Mouse (Mus musculus) left cerebral cortex, postnatal 4 days (tissue): ENCODE results near the gene Prmt1. TPM values are rescaled to one million over a fixed set of nuclear protein-coding genes. Genes with fewer than 3 reads are reported as not detected.
A peak's percentile ranks its signal among the peaks of the same experiment; 100 is the strongest.

Source experiments
- DNase-seq: peaks from one replicate; pipeline ENCODE4 v3.0.0-alpha.2; 2022
- intact Hi-C: fragments of 180-260 bp; cut with DNase I; formaldehyde crosslinking; loops from one replicate; pipeline ENCODE4 v1.15.1; 2025
- microRNA-seq: library from miRNA; unstranded; fragments of <30 nt; microRNA quantifications from one replicate; pipeline ENCODE4 v1.2.0, GENCODE M21; 2022
- total RNA-seq, 2 experiments: library from RNA; stranded (reverse); gene quantifications; 2 replicates each; pipeline ENCODE4 v1.2.3; 2021

The Prmt1 gene
- total RNA-seq, 2 experiments from 2014 or later, result 485 to 487 TPM

GRCm38 (mm10) chr7:44955628-44956027 lies 30.7 kb downstream of the Prmt1 start:
- no peak for DNase-seq
- intact Hi-C loops, result no loop called here

GRCm38 (mm10) chr7:44954091-44954885 lies 32.1 kb downstream of the Prmt1 start:
- DNase-seq, result no peak

GRCm38 (mm10) chr7:44953561-44953960 lies 32.8 kb downstream of the Prmt1 start:
- intact Hi-C loops, result no loop called here
- DNase-seq, result no peak

More at GRCm38 (mm10) chr7:44954091-44954885, 32.1 kb downstream of the Prmt1 start:
- intact Hi-C loops, result no loop called here

- DNase-seq, result peak; percentile 83
- intact Hi-C loops, result no loop called here
Measured at GRCm38 (mm10) chr7:44952611-44953306, 33.6 kb downstream of the Prmt1 start.

GRCm38 (mm10) chr7:44951960-44952359 lies 34.4 kb downstream of the Prmt1 start:
- intact Hi-C loops, result no loop called here
- no peak for DNase-seq

- DNase-seq, result no peak
- intact Hi-C loops, result no loop called here
Measured at GRCm38 (mm10) chr7:44949922-44950321, 36.4 kb downstream of the Prmt1 start.

GRCm38 (mm10) chr7:44942904-44943303 lies 43.5 kb downstream of the Prmt1 start, which contains the start of gene Tsks:
TSS of gene Tsks (plus strand) at chr7:44943204.
- intact Hi-C loops, result no loop called here
- DNase-seq, result no peak

- intact Hi-C loops, result no loop called here
- DNase-seq, result no peak
Measured at GRCm38 (mm10) chr7:44938680-44939079, 47.7 kb downstream of the Prmt1 start.

- peak; percentile 100 for DNase-seq
- intact Hi-C loops, result loop anchor here (5.0 kb wide), 1 partner anchor 38 kb away; no protein-coding TSS in a partner anchor
Measured at GRCm38 (mm10) chr7:44929204-44930151, 56.9 kb downstream of the Prmt1 start, which contains the start of gene Ap2a1. TSS of gene Ap2a1 (minus strand) at chr7:44929496.

GRCm38 (mm10) chr7:44928570-44928969 lies 57.8 kb downstream of the Prmt1 start:
- intact Hi-C loops, result loop anchor here (5.0 kb wide), 1 partner anchor 39 kb away; no protein-coding TSS in a partner anchor
- DNase-seq, result no peak

Small RNA genes within 50 kb of the gene (microRNA-seq; reads per million reads assigned to microRNA genes)
- gene Mir7054, result 0.90 reads per million

Other genes with a start within 250 kb of the Prmt1 start
- 10 to 100 TPM; 19.6 to 25.9 TPM for gene Vrk3, start 238.2 kb downstream of the Prmt1 start, total RNA-seq
- under 1 TPM; 0.84 to 0.91 TPM for gene Zfp473, start 235.5 kb downstream of the Prmt1 start, total RNA-seq
- 10 to 100 TPM; 50.3 to 51.1 TPM for gene Nup62, start 170.5 kb downstream of the Prmt1 start, total RNA-seq
- gene Il4i1, start 170.2 kb downstream of the Prmt1 start, total RNA-seq, result 1 to 10 TPM; 1.0 TPM
- 10 to 100 TPM; 22.6 to 23.5 TPM for gene Atf5, start 169.9 kb downstream of the Prmt1 start, total RNA-seq
- 10 to 100 TPM; 74.1 to 85.4 TPM for gene Akt1s1, start 137.6 kb downstream of the Prmt1 start, total RNA-seq
- gene Tbc1d17, start 137.5 kb downstream of the Prmt1 start, total RNA-seq, result 10 to 100 TPM; 57.1 to 68.3 TPM
- gene Pnkp, start 129.4 kb downstream of the Prmt1 start, total RNA-seq, result 10 to 100 TPM; 27.5 to 29.3 TPM
- gene Ptov1, start 116.8 kb downstream of the Prmt1 start, total RNA-seq, result 100 to 1,000 TPM; 423 to 428 TPM
- gene Med25, start 93.9 kb downstream of the Prmt1 start, total RNA-seq, result 100 to 1,000 TPM; 117 to 122 TPM
- 10 to 100 TPM; 10.5 to 13.1 TPM for gene Fuz, start 90.5 kb downstream of the Prmt1 start, total RNA-seq
- gene Ap2a1, start 57.1 kb downstream of the Prmt1 start, total RNA-seq, result 100 to 1,000 TPM; 232 to 258 TPM
- not detected for gene Tsks, start 43.4 kb downstream of the Prmt1 start, total RNA-seq
- 10 to 100 TPM; 59.7 to 68.8 TPM for gene Cpt1c, start 11.7 kb downstream of the Prmt1 start, total RNA-seq
- gene Irf3, start 11.1 kb upstream of the Prmt1 start, total RNA-seq, result 10 to 100 TPM; 34.8 to 37.9 TPM
- 1 to 10 TPM; 4.4 to 4.7 TPM for gene Bcl2l12, start 12.1 kb upstream of the Prmt1 start, total RNA-seq
- 100 to 1,000 TPM; 154 TPM for gene Scaf1, start 29.8 kb upstream of the Prmt1 start, total RNA-seq
- gene Rras, start 31.4 kb upstream of the Prmt1 start, total RNA-seq, result 1 to 10 TPM; 6.9 to 7.2 TPM
- gene Prr12, start 66.3 kb upstream of the Prmt1 start, total RNA-seq, result 10 to 100 TPM; 77.9 to 80.6 TPM
- gene Nosip, start 75.9 kb upstream of the Prmt1 start, total RNA-seq, result 10 to 100 TPM; 44.8 to 47.6 TPM
- 1 to 10 TPM; 6.2 to 7.2 TPM for gene Prrg2, start 76.1 kb upstream of the Prmt1 start, total RNA-seq
- 10 to 100 TPM; 13.0 to 16.7 TPM for gene Rcn3, start 105.7 kb upstream of the Prmt1 start, total RNA-seq
- gene Fcgrt, start 117.3 kb upstream of the Prmt1 start, total RNA-seq, result 10 to 100 TPM; 17.7 to 18.3 TPM
- 100 to 1,000 TPM; 707 to 729 TPM for gene Rps11, start 137.9 kb upstream of the Prmt1 start, total RNA-seq
- gene Rpl13a, start 142.2 kb upstream of the Prmt1 start, total RNA-seq, result 1,000 to 10,000 TPM in 1 of 2 experiments, 100 to 1,000 TPM in 1; 958 to 1,083 TPM
- under 1 TPM in 1 of 2 experiments, not detected in 1; 0.50 TPM for gene Gm45713, start 149.7 kb upstream of the Prmt1 start, total RNA-seq
- gene Flt3l, start 149.9 kb upstream of the Prmt1 start, total RNA-seq, result 1 to 10 TPM; 2.8 to 3.0 TPM
- 100 to 1,000 TPM; 100 to 101 TPM for gene Pih1d1, start 167.7 kb upstream of the Prmt1 start, total RNA-seq
- 10 to 100 TPM; 16.7 to 16.9 TPM for gene Aldh16a1, start 168.0 kb upstream of the Prmt1 start, total RNA-seq
- gene Slc17a7, start 177.4 kb upstream of the Prmt1 start, total RNA-seq, result 100 to 1,000 TPM; 267 to 292 TPM
- under 1 TPM in 1 of 2 experiments, not detected in 1; 0.38 TPM for gene Gfy, start 193.0 kb upstream of the Prmt1 start, total RNA-seq
- gene Pth2, start 194.4 kb upstream of the Prmt1 start, total RNA-seq, result not detected
- 1 to 10 TPM; 1.1 to 1.9 TPM for gene Ccdc155, start 218.3 kb upstream of the Prmt1 start, total RNA-seq
- gene Dkkl1, start 225.6 kb upstream of the Prmt1 start, total RNA-seq, result 10 to 100 TPM; 14.5 to 18.3 TPM
- 10 to 100 TPM; 15.1 to 17.6 TPM for gene Tead2, start 229.2 kb upstream of the Prmt1 start, total RNA-seq